Mouse (Mus musculus): ENCODE measurements around the gene Sh3bgrl2.

The Sh3bgrl2 gene

GRCm38 (mm10) chr9:83679626-83680025 lies 131.5 kb downstream of the Sh3bgrl2 start:
- no peak for DNase-seq (ENCODE audit: low spot score in 2 of 2)

- DNase-seq (ENCODE audit: low spot score in 2 of 2), result no peak
Measured at GRCm38 (mm10) chr9:83681661-83682655, 133.8 kb downstream of the Sh3bgrl2 start.

GRCm38 (mm10) chr9:83686511-83687100 lies 138.5 kb downstream of the Sh3bgrl2 start:
- peak in 1 of 2 experiments; percentile 24 for DNase-seq (ENCODE audit: low spot score in 2 of 2)

GRCm38 (mm10) chr9:83687904-83688303 lies 139.8 kb downstream of the Sh3bgrl2 start:
- DNase-seq (ENCODE audit: low spot score in 2 of 2), result no peak
